Comparison of ENCODE assay signal across 15 mouse cellular contexts in genomic region chr6:15738331-15738943, GRCm38 (mm10). TPM values are rescaled to one million over a fixed set of nuclear protein-coding genes. Genes with fewer than 3 reads are reported as not detected.
DNase-seq lines count a peak whose midpoint lies in the region; ATAC-seq and TF ChIP-seq lines count a peak whose summit lies in the region.
"Had no signal": no experiment of that assay in that cellular context is flagged by ENCODE, and none has a peak within 500 bp of the region (broad histone marks: within the 10 kb centered on the region; RNA-seq: fewer than 3 reads in every experiment).

No protein-coding gene starts in this region.

- no peaks in the 10 kb centered on the region for H3K27me3 ChIP-seq in kidney, embryonic 15.5 days
- no peaks in the 10 kb centered on the region for H3K27me3 ChIP-seq in Patski
- no peaks in the 10 kb centered on the region for H3K27me3 ChIP-seq in lung, postnatal 0 days (replicated peaks; ENCODE audit: insufficient read depth, low read length)
- H3K27me3 ChIP-seq: midbrain, embryonic 12.5 days had no signal

- peak; percentile 90 for TF ChIP-seq EP300 in lung, postnatal 0 days (IDR thresholded peaks at IDR 0.05)

- DNase-seq in kidney, adult 11 months = no peak
- peak; percentile 53 for DNase-seq in Muller cell, postnatal 12 days (ENCODE audit: inconsistent ontology term)
- DNase-seq in Patski (ENCODE audit: low read depth, low spot score) = no peak
- peak; percentile 83 for DNase-seq in lung, postnatal 0 days (ENCODE audit: low spot score)
- no peak for DNase-seq in ovary, adult 18-20 months (ENCODE audit: low spot score)
- no peak for DNase-seq in spleen, postnatal 4 days (ENCODE audit: low spot score in 2 of 2)
- no peak for DNase-seq in thymus, adult 18-20 months
- DNase-seq: adrenal gland, postnatal 25 days; gastrocnemius, postnatal 14 days; kidney, postnatal 14 days; layer of hippocampus, postnatal 36 days; spleen, adult 18-20 months had no signal

- WGBS in kidney, embryonic 15.5 days = 63% methylated on average over 5 of the region's 5 CpGs
- WGBS in lung, postnatal 0 days = 22% methylated on average over 5 of the region's 5 CpGs

- peak; percentile 75; the same call in 1 of the 2 replicates for ATAC-seq in kidney, embryonic 15.5 days (replicated peaks; ENCODE audit: low FRiP score)
- peak; percentile 90 for ATAC-seq in Patski
- ATAC-seq in lung, postnatal 0 days = peak; percentile 83
- ATAC-seq: forebrain, embryonic 16.5 days had no signal

- in situ Hi-C loops in Patski (cut with MboI; ENCODE audit: low pct_unique_long_range_greater_than_20kb) = loop anchor here (25.0 kb wide), 2 partner anchors 1324 to 1824 kb away; partner anchors contain the start of gene Tes

- H3K4me1 ChIP-seq in kidney, embryonic 15.5 days = peaks cover 5% of the 10 kb centered on the region; the same call in 1 of the 2 replicates
- H3K4me1 ChIP-seq in lung, postnatal 0 days (ENCODE audit: insufficient read depth, low read depth, low read length) = peaks cover 12% of the 10 kb centered on the region; the same call in 1 of the 2 replicates
- H3K4me1 ChIP-seq: midbrain, embryonic 12.5 days had no signal

- no peak overlapping the region for H3K9ac ChIP-seq in kidney, embryonic 15.5 days
- no peak overlapping the region for H3K9ac ChIP-seq in lung, postnatal 0 days (replicated peaks; ENCODE audit: low read depth)
- H3K9ac ChIP-seq: midbrain, embryonic 12.5 days had no signal

- H3K27ac ChIP-seq in kidney, embryonic 15.5 days = no peak overlapping the region
- H3K27ac ChIP-seq in lung, postnatal 0 days (ENCODE audit: low read length) = peak overlapping the region; percentile 47
- H3K27ac ChIP-seq: midbrain, embryonic 12.5 days had no signal

- H3K36me3 ChIP-seq in kidney, embryonic 15.5 days = peaks cover 4% of the 10 kb centered on the region; the same call in 1 of the 2 replicates
- no peaks in the 10 kb centered on the region for H3K36me3 ChIP-seq in lung, postnatal 0 days (ENCODE audit: insufficient read depth, low read length)
- H3K36me3 ChIP-seq: midbrain, embryonic 12.5 days had no signal

- TF ChIP-seq CTCF in Patski (IDR thresholded peaks at IDR 0.05) = no peak
- TF ChIP-seq CTCF in lung, postnatal 0 days (IDR thresholded peaks at IDR 0.05) = no peak

- no peaks in the 10 kb centered on the region for H3K9me3 ChIP-seq in kidney, embryonic 15.5 days (replicated peaks)
- H3K9me3 ChIP-seq in lung, postnatal 0 days (ENCODE audit: low read length) = no peaks in the 10 kb centered on the region
- H3K9me3 ChIP-seq: midbrain, embryonic 12.5 days had no signal

- no peak overlapping the region for H3K4me3 ChIP-seq in kidney, embryonic 15.5 days (replicated peaks)
- H3K4me3 ChIP-seq in lung, postnatal 0 days (ENCODE audit: low read depth, low read length) = no peak overlapping the region
- H3K4me3 ChIP-seq: midbrain, embryonic 12.5 days had no signal

- POLR2A ChIA-PET in Patski (lab: Charles Lee) = no interaction called here

- H3K4me2 ChIP-seq in kidney, embryonic 15.5 days = no peak overlapping the region
- H3K4me2 ChIP-seq in lung, postnatal 0 days (replicated peaks; ENCODE audit: low read depth, low read length) = no peak overlapping the region
- H3K4me2 ChIP-seq: midbrain, embryonic 12.5 days had no signal

- CTCF ChIA-PET in Patski (lab: Charles Lee) = interaction anchor here (1.0 to 3.4 kb wide), 5 partner anchors 10 to 52 kb away, joined by 3 to 19 read pairs (median 4); no protein-coding TSS in a partner anchor

RNA-seq across cellular contexts. Expression of gene Mdfic, which starts 18.0 kb away (rescaled TPM):
- 5.1 and 5.8 TPM in 2 replicates for polyA plus RNA-seq in kidney, embryonic 15.5 days (2015; fragmentation: Nextera tagmentation; extraction: Ambion mirVana)
- polyA plus RNA-seq in Patski (2021) = 123 TPM
- 9.1 and 12.0 TPM in 2 replicates for polyA plus RNA-seq in lung, postnatal 0 days (2015; fragmentation: Nextera tagmentation; extraction: Ambion mirVana)

Comparison
In these comparisons a context has a peak if more than half of its experiments do, and no peak if none do; other contexts are left out.
1. DNase-seq: peak in Muller cell, postnatal 12 days (single experiment) and lung, postnatal 0 days (single experiment); none in kidney, adult 11 months (single experiment), Patski (single experiment), ovary, adult 18-20 months (single experiment), spleen, postnatal 4 days (0 of 2) and thymus, adult 18-20 months (0 of 2).
2. Peak in every context shown above with its lines, with median percentiles within 50 percentile points of each other: ATAC-seq.